Mouse (Mus musculus) heart, embryonic 14.5 days (tissue): Measurements from ENCODE around the gene Nme9. TPM values are rescaled to one million over a fixed set of nuclear protein-coding genes. Genes with fewer than 3 reads are reported as not detected.

Source experiments
- polyA plus RNA-seq: library from polyadenylated mRNA; unstranded; fragments of >200 nt; fragmentation: Nextera tagmentation; extraction: Ambion mirVana; gene quantifications from 2 replicates; pipeline ENCODE4 v1.2.1, GENCODE M21; 2014

The Nme9 gene
- polyA plus RNA-seq, 1 experiment from 2014 or later, result not detected

Other genes with a start within 250 kb of the Nme9 start
- gene Faiml, start 214.2 kb upstream of the Nme9 start, polyA plus RNA-seq, result not detected in 2 replicates
- gene Cep70, start 208.1 kb upstream of the Nme9 start, polyA plus RNA-seq, result 24.7 and 25.5 TPM in 2 replicates
- 0.14 and 0.32 TPM in 2 replicates for gene Esyt3, start 92.9 kb upstream of the Nme9 start, polyA plus RNA-seq
- gene Mras, start 14.1 kb upstream of the Nme9 start, polyA plus RNA-seq, result 12.4 and 13.0 TPM in 2 replicates
- 21.9 and 22.9 TPM in 2 replicates for gene Armc8, start 117.4 kb downstream of the Nme9 start, polyA plus RNA-seq
- gene Dbr1, start 124.3 kb downstream of the Nme9 start, polyA plus RNA-seq, result 13.0 and 13.2 TPM in 2 replicates
- not detected in 2 replicates for gene A4gnt, start 161.0 kb downstream of the Nme9 start, polyA plus RNA-seq
- gene Dzip1l, start 178.0 kb downstream of the Nme9 start, polyA plus RNA-seq, result 13.7 and 14.6 TPM in 2 replicates